Mouse (Mus musculus) monocyte, adult 2 months (primary cell): ENCODE measurements around the gene Adgrf1.

Source experiments
- DNase-seq, 2 experiments: peaks; one replicate each; pipeline ENCODE4 v3.0.0; 2022; ENCODE audit warnings: low spot score in 2 of 2, low read depth in 1 of 2

Gene Adgrf1

DNA sequence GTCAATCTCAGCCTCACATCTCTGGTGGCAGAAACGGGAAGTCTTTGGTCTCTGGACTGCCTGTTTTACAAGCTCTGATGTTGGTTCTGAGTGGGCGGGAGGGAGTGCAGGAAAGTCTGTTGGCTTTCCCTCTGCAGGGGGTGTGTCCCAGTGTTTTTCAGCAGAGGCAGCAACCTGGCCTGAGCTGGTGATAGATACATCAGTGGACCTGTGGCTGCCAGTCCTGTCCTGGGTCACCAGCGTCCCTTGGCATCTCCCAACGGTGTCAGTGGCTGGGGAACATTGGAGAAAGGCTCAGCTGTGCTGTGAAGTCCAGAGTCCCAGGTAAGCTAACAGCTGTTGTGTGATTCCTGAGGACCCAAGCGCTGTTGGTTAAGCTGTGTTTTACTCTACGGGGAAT lies at the start of gene Adgrf1:
Gene Adgrf1 (plus strand): TSS at position 169 of the 400 bp plus-strand sequence.
- DNase-seq: no peak

DNA sequence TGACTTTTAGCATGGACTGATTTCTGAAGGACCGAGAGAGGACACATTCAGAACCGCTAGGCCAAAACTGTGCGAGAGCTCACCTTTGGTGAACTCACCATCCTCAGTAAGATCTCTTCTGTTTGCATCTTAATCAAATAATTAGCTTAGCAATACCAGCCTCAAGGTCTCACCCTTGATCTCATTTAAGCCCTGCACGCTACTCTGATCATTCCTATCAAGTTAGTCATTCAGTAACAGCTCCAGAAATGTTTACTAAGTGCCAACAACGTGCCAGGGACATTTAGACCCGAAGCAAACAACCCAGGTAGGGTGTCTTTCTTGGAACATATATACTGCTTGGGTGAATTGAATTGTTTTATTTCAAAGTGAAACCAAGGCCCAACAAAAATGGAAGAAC lies 44.0 kb upstream of the Adgrf1 start:
- no peak for DNase-seq

DNA sequence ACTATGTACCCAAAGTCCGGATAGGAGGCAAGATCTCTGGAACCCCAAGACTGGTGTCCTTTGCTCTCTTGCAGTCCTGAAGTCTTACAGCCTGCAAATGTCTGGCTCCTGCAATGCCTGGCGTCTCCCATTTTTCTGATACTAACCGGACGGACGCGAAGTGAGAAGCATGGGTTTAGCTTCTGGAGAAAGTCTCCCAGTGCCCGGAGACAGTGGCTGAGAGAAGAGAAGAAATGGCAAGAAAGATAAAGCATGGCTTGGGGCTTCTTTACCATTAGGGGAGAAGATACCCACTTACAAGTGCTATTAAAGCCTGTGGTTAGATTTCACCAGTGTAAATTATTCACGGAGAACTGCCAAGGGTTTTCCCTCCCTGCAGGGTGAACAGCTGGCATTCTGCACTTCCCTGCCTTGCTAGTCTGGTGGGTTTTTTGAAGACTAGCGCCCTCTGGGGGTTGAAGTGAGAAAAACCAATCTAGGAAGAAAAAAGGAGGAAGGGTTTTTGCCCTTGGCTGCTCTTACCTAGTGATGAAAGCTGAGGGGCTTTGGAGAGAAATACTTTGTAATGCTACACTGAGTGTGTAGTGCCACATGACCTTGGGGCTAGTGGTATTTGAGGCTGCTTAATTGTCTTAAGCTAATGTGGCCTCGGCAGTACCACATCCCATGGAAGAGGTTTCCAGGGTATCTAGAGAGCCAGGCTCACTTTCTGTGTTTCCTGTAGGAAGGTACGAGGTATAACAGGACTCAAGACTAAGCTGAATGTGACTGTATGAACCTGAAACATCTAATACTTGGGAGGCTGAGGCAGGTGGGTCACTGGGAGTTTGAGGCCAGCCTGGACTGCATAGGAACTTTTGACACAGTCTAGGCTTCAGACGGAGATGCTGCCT lies 40.3 kb upstream of the Adgrf1 start:
- DNase-seq: peak; percentile 33 to 51

DNA sequence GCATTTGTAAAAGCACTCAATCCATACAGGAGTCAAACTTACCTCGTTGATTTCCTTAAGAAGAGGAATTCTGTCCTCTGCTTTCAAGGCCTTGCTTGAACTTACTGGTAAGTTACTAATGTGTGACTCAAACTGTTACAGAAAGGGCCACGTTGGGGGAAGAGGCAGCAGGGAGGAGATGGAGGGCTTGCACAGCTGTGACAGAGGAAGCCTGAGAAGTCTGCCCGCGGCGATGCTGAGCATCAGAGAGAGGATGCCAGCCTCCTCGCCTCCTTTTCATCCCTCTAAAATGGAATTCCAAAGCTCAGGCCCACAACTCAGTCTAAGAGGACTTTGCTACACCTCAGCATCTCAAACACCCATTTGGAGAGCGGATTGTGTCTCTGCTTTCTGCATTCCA lies 39.3 kb upstream of the Adgrf1 start:
- no peak for DNase-seq

DNA sequence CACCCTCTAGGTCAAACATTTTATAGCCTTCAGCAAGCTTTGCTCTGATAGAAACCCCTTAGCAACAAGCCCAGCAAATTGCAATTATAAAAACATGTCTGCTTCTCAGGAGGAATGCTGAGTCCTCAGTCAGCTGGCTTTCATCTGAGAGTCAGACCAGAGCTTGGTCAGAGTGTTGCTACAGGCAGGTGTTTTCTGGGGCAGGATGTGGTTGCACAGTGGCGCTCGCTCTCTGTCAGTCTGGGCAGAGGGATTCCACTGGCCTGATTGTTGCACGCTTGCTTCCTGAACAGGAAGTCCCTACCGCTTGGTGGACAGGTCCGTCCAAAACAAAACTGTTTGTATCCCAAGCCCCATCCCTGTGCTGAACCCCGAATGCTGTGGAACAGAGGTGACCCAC lies 37.4 kb upstream of the Adgrf1 start:
- DNase-seq: no peak

DNA sequence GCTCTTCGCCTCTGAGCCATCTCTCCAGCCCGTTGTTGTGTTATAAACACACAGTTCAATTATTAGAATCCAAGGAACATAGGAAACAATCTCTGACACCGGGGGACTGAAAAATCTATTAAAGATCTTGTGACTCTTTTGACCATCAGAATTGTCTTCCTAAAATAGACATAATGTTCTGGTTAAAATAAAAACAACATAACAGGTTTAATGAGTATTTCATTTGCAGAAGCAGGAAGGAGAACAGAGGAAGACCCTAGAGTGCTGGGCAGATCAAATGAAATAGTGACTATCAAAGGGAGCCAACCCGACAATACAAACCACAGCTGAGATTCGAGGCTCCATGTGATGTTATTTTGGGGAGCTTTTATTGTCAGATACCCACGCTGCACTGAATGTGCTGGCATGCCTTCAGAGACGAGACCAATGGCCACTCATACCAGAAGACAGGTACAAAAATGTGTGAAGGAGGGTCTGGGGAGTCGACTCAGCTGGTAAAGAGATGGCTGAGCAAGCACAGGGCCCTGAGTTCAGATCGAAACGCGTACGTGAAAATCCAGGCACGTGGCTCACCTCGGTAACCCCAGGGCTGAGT lies 33.4 kb upstream of the Adgrf1 start:
- no peak for DNase-seq

DNA sequence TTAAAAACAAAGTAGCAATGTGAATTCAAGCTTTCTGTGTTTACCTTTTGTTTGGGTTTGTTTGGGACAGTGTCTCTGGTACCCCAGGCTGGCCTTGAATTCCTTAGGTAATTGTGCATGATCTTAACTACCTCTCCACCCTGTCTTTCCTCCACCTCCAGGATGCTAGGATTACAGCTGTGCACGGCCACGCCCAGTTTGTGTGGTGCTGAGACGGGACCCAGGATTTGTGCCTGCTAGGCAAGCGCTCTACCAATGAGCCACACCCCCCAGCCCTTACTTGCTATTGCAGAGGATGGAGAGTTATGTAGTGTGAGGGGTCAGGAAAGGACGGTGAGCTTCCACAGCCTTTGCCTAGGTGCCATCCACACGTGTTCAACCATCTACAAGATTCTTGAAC lies 31.1 kb upstream of the Adgrf1 start:
- no peak for DNase-seq

DNA sequence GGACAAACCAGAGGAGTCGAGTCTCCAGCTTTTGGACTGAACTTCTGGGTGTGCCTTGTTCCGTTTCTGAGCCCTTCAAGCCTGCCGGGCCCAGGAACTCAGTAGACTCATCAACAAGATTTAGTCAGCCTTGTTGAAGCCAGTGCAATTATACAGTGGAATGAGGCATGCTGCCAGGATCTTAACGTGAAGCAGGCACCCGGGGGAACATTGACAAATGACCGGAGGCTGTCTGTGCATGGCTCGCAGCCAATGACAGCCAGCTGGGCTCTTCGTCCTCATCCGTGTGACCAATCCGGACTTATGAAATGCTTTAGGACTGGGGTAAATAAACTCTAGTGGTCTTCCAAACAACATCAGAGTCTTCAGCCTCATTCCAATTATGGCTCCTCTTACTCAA lies 29.0 kb upstream of the Adgrf1 start:
- DNase-seq: no peak

DNA sequence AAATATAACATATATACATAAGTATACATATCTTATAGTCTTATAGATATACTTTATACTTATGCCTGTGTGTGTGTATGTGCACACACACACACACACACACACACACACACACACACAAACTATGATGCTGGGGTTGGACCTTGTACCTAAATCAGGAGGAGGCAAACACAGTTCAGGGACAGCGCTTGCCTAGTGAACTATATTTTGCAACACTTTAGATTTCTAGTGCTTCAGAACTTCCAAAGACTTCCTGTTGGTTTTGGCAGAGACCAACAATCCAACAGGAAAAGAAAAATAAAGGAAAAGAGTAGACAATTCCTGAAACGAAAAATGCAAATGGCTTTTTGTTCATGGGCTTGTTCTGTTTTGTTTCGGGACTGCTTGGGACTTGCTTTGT lies 27.5 kb upstream of the Adgrf1 start:
- DNase-seq: no peak

DNA sequence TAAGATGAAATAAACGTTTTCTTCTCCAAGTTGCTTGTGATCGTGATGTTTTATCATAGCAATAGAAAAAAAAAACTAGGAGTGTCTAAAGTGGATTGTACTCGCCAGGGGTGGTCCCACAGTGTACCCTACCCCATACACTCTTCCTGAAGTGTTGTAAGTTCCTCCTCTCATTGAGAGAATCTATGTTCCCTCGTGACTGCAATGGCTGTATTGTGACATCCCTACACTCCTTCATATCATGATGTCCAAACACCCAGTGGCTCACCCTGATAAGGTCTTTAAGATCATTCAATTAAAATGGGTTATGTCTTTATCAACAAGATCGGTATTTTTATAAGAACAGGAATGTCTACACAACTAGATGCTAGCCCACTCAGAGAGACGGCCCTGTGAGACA lies 24.8 kb upstream of the Adgrf1 start:
- DNase-seq: no peak

DNA sequence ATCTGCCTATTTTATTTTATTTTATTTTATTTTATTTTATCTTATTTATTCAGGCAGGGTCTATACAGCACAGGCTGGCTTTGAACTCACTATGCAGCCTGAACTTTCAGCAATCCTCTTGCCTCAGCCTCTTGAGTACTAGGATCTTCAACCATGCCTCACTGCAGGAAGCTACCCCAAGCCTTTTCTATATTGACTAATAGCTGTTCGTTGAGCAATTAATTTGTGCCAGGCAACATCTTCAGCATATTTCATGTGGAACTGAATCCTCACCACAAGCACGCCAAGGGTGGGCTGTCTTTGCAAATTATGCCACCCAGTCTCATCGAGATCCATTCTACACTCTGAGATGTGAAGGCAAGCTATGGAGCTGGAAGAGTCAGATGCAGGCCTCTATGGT lies 22.9 kb upstream of the Adgrf1 start:
- DNase-seq: no peak

DNA sequence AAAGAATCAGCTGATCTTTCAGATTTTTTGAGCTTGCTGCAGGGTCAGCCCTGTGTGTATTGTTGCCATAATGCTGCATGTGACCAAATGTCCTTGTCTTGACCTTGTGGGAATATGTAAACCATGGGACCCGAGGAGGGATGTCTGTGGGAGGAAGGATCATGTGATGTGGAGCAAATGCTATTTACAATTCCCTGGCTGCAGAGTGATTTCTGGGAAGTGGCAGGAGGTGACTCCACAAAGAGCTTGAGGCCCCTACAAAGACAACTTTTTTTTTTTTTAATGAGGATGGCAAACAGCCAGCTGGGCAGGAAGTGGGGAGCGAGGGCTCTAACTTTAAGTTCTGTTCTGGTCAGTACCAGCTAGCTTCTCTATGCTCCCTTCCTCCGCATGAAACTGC lies 20.5 kb upstream of the Adgrf1 start:
- DNase-seq: no peak

DNA sequence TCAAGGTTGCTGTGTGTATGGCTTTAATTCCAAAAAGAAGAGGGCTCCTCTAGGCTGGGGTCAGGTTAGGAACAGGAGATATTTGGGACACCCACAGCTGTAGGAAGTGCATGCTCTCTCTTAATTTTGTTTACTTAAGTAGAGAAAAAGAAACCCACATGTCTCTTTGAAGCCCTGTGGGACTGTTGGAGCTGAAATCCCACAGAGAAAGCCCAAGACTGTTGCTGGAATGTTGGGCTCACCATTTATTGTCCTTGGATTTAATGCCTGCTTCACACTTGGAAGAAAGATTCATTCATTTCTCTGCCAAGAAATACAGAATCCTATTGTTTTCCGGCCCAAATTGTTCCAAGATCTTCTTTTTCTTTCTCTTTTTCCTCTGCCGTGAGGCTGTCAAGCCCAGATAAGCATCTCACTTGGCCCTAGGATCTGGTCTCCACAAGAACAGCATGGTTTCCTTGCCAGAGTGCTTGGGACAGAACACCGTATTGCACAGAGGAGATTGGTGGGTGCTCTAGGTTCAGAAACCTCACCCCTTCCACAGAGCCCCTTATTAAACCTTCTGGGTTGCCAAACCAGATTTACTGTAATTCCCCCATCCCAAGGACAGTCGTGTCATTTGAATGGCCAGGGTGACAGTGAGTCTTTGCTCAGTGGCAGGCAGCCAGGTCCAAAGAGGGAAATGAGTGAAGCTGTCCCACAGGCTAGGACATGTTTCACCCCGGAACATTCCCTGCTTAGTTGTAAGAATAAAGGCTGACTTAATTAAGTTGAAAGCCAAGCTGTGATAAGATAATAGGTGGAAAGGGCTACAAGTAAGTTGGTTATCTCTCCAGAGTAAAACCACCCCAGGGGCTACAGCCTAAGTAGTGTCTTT lies 18.6 kb upstream of the Adgrf1 start:
- no peak for DNase-seq

DNA sequence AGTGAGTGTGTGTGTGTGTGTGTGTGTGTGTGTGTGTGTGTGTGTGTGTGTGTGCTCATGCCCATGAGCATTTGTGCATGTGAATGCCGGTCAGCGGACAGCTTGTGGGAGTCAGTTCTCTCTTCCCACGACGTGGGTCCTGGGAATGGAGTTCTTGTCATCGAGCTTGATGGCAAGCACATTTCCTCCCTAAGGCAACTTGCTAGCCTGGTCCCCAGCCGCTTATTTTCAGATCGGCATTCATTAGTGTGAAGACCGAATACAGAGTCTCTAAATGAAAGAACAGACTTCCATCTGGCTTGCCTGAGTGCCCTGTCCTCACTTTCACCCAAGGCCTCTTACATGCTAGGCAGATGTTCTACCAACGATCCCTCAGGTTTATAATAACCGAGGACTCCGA lies 17.3 kb upstream of the Adgrf1 start:
- no peak for DNase-seq

DNA sequence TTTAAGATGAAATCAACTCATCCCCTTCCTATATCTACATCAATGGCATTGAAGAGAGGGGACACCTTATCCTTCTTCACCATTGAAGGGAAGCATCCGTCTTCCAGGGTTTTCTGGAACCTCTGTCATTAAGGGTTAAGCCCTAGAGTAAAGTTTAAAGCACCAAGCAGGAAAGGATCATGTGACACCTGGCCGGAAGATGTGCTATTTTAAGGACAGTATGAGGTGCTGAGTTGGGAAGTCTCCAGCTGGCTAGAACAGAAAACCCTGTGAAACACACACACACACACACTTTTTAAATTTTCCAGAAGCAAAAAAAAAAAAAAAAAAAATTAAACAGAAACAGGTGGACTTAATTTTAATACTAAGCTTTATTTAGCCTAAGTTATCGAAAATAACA lies 15.9 kb upstream of the Adgrf1 start:
- DNase-seq: no peak

DNA sequence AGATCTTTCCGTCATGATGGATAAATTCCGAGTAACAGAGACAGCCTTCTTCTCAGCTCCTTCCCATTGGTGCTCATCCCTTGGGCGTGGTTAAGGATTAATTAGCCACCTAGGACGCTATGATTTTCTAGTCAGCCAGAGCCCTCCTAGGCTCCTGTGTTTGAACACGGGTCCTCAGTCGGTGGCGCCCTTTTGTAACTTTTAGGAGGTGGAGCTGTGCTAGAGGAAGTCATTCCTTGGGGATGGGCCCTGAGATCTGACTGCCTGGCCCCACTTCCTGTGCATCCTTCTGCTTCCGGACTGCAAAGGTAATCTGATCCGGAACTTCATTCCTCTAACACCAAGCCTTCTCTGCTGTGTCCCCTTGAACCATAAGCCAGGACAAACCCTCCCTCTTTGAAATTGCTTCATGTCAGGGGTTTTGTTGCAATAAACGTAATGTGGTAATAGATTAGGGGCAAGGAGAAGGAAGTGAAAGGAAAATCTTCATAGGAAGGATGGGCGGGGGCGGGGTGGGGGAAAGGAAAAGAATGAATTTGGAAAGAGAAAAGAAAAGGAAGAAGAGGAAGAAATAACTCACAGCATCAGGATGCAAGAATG lies 13.5 kb upstream of the Adgrf1 start:
- no peak for DNase-seq

DNA sequence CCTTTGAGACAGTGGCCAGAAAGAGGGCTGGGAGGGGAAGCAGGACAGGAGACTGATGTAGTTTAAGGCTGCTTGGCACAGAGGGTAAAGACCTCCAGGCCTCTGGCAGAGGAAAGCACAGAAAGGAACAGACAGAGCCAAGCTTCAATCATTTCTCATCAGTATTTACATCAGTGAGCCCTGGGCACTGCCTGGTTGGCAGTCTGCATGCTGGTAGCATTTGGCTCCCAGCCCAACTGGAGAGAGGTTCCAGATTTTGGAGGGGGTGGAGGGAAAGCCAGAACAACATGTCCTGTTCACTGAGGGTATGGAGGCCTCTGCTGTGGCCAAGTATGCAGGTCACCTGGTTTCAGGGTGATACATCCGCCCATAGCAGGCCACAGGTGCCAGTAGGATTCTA lies 12.4 kb upstream of the Adgrf1 start:
- no peak for DNase-seq

DNA sequence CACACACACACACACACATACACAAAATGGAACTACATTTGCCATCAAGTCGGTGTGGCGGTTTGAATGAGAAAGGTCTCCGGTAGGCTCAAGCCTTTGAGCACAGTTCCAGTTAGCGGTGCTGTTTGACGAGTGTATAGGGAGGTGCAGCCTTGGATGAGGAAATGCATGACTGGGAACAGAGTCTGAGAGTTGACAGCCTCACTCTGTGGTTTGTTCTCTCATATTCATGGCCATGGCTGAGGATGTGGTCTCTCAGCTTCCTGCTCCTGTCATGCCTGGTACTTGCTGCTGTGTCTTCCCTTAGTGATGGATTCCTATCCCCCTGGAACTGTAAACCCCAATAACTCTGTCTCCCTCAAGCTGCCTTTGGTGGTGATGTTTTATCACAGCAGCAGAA lies 8.2 kb upstream of the Adgrf1 start:
- DNase-seq: no peak

DNA sequence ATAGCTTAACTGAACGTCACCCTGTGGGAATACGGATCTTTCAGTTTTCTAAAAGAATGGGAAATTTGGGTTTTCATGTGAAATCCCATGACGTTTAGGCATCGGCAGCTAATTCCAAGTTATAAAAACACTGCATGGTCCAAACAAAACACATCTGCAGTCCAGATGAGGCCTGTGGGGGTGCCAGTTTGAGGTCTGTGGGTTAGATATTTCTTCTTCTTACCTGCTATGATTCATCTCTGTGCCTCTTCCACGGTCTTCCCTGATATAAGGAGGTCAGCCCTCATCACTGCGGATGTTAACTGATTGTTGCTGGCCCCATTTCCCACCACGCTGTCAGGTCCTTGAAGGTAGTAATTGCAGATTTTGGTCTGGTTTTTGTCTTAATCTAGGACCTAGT lies 5.4 kb upstream of the Adgrf1 start:
- no peak for DNase-seq

DNA sequence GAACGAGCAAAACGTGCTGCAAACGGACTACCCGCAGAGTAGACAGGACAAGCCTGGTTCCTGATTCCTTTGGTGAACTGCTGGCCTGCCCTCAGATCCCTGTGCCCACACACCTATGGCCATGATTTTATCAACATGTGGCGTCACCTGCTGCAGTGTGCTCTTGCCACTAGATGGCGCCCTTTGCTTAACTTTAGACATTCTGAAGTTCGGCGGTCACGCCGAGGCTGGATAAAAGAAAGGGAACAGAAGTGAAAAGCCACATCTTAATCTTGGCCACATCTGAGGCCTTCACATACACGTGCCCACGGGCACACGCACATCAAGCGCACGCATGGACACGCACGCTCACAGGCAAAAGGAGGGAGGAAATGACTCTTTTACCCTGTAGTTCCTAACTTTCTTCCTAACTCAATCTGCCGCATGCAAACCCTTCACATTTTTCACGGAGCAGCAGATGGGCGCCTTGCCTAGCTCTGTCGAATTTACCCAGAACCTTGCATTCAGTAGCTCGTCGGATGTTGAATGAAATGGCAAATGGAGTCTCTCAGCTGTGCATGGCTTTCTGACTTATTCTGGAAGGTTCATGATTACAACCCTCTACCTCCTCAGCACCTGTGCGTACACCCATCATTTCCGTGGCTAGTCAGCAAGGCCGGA lies 4.8 kb upstream of the Adgrf1 start:
- peak; percentile 33 to 49 for DNase-seq

DNA sequence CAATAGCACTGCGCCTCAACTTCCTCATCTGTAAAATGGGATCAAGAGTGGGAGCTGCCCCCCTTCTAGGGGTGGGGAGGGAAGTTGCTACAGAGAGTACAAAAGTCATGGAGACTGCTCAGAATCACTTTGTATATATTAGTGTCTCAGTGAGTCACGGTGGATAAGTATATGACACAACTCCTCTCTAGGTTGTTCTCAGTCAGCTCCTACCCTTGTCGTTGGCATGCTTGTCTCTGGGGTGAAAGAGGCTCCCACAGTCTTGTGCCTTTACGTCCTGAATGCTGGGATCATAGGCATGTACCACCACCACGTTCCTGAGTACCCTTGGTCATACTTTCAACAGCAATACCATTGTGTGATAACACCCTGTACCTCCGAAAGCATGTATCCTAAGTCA lies 4.2 kb upstream of the Adgrf1 start:
- DNase-seq: no peak
